9 mouse cellular contexts compared by ENCODE assay signal in genomic region chr2:33559752-33560151, GRCm38 (mm10).
DNase-seq lines count a peak whose midpoint lies in the region; ATAC-seq lines count a peak whose summit lies in the region.
"Had no signal": no experiment of that assay in that cellular context is flagged by ENCODE, and none has a peak within 500 bp of the region (broad histone marks: within the 10 kb centered on the region; RNA-seq: fewer than 3 reads in every experiment).

No protein-coding gene starts in this region.

- intact Hi-C loops in left cerebral cortex, postnatal 14 days (cut with DNase I), result loop anchor here (2.0 kb wide), 1 partner anchor 83 kb away; no protein-coding TSS in a partner anchor

- DNase-seq in 416B (ENCODE audit: low read depth), result peak; percentile 27
- peak; percentile 51 to 72 for DNase-seq in adrenal gland, postnatal 36 days
- DNase-seq in left cerebral cortex, postnatal 14 days (ENCODE audit: low spot score in 2 of 2), result peak; percentile 72 to 80
- DNase-seq in thymus, postnatal 36 days, result peak; percentile 49 to 55

- H3K27ac ChIP-seq in forebrain, embryonic 13.5 days, result no peak overlapping the region
- H3K27ac ChIP-seq in forebrain, embryonic 16.5 days (ENCODE audit: low read length), result no peak overlapping the region
- peak overlapping the region; percentile 67 for H3K27ac ChIP-seq in neural tube, embryonic 13.5 days (replicated peaks)
- H3K27ac ChIP-seq: liver, embryonic 15.5 days had no signal

- peaks cover 11% of the 10 kb centered on the region for H3K4me1 ChIP-seq in forebrain, embryonic 13.5 days
- H3K4me1 ChIP-seq in forebrain, embryonic 16.5 days (replicated peaks; ENCODE audit: control insufficient read depth, insufficient read depth, low read length), result peaks cover 4% of the 10 kb centered on the region; the same call in 1 of the 2 replicates
- H3K4me1 ChIP-seq in neural tube, embryonic 13.5 days (replicated peaks), result peaks cover 29% of the 10 kb centered on the region
- H3K4me1 ChIP-seq: liver, embryonic 15.5 days had no signal

- no peak overlapping the region for H3K9ac ChIP-seq in forebrain, embryonic 13.5 days
- H3K9ac ChIP-seq in forebrain, embryonic 16.5 days (replicated peaks; ENCODE audit: low read depth, low read length), result no peak overlapping the region
- peak overlapping the region; percentile 8; the same call in 1 of the 2 replicates for H3K9ac ChIP-seq in neural tube, embryonic 13.5 days
- H3K9ac ChIP-seq: liver, embryonic 15.5 days had no signal

- WGBS in forebrain, embryonic 13.5 days, result 7% methylated on average over 6 of the region's 6 CpGs
- 8% methylated on average over 6 of the region's 6 CpGs for WGBS in forebrain, embryonic 16.5 days
- 12% methylated on average over 6 of the region's 6 CpGs for WGBS in neural tube, embryonic 13.5 days

- peak overlapping the region; percentile 20 for H3K4me2 ChIP-seq in forebrain, embryonic 13.5 days
- H3K4me2 ChIP-seq in forebrain, embryonic 16.5 days (ENCODE audit: low read length), result no peak overlapping the region
- H3K4me2 ChIP-seq in neural tube, embryonic 13.5 days, result no peak overlapping the region
- H3K4me2 ChIP-seq: liver, embryonic 15.5 days had no signal

- no peaks in the 10 kb centered on the region for H3K36me3 ChIP-seq in forebrain, embryonic 13.5 days (ENCODE audit: poor library complexity, severe bottlenecking)
- no peaks in the 10 kb centered on the region for H3K36me3 ChIP-seq in forebrain, embryonic 16.5 days (ENCODE audit: control insufficient read depth, insufficient read depth)
- no peaks in the 10 kb centered on the region for H3K36me3 ChIP-seq in neural tube, embryonic 13.5 days
- H3K36me3 ChIP-seq: liver, embryonic 15.5 days had no signal

- H3K27me3 ChIP-seq in forebrain, embryonic 13.5 days, result peaks cover 74% of the 10 kb centered on the region
- peaks cover 9% of the 10 kb centered on the region; the same call in 1 of the 2 replicates for H3K27me3 ChIP-seq in forebrain, embryonic 16.5 days (replicated peaks; ENCODE audit: control insufficient read depth, insufficient read depth, low read length)
- peaks cover 35% of the 10 kb centered on the region for H3K27me3 ChIP-seq in neural tube, embryonic 13.5 days

- H3K9me3 ChIP-seq in forebrain, embryonic 13.5 days (replicated peaks), result no peaks in the 10 kb centered on the region
- H3K9me3 ChIP-seq in forebrain, embryonic 16.5 days (ENCODE audit: control insufficient read depth, low read length), result no peaks in the 10 kb centered on the region
- no peaks in the 10 kb centered on the region for H3K9me3 ChIP-seq in neural tube, embryonic 13.5 days
- H3K9me3 ChIP-seq: liver, embryonic 15.5 days had no signal

- H3K4me3 ChIP-seq in forebrain, embryonic 13.5 days, result no peak overlapping the region
- H3K4me3 ChIP-seq in forebrain, embryonic 16.5 days (replicated peaks; ENCODE audit: low read length), result no peak overlapping the region
- no peak overlapping the region for H3K4me3 ChIP-seq in neural tube, embryonic 13.5 days
- H3K4me3 ChIP-seq: liver, embryonic 15.5 days had no signal

- peak; percentile 26; the same call in 1 of the 2 replicates for ATAC-seq in forebrain, embryonic 13.5 days
- ATAC-seq in forebrain, embryonic 16.5 days, result no peak
- peak; percentile 23 to 30; a peak in 1 of 4 replicates for ATAC-seq in hematopoietic stem cell, adult 5-6 weeks (replicated peaks in 1 of 2; ENCODE audit: insufficient read depth in 1 of 2, low FRiP score in 2 of 2, low TSS enrichment in 1 of 2, low read depth in 1 of 2, poor library complexity in 2 of 2, severe bottlenecking in 2 of 2)
- ATAC-seq in neural tube, embryonic 13.5 days (ENCODE audit: low read depth), result peak; percentile 28; the same call in 1 of the 2 replicates
